Mouse (Mus musculus) CD4-positive helper T cell, adult 2 months (primary cell): ENCODE results near the gene Plxna4.
"Not testable (repeated sequence)": the region's sequence is repeated elsewhere in the genome, so short reads cannot be mapped to it uniquely, and the experiment has no call there.

Experiments
- DNase-seq: peaks from one replicate; pipeline ENCODE4 v3.0.0-alpha.2; 2012; ENCODE audit warnings: low read depth, missing footprints, low spot score

Plxna4 gene

DNA sequence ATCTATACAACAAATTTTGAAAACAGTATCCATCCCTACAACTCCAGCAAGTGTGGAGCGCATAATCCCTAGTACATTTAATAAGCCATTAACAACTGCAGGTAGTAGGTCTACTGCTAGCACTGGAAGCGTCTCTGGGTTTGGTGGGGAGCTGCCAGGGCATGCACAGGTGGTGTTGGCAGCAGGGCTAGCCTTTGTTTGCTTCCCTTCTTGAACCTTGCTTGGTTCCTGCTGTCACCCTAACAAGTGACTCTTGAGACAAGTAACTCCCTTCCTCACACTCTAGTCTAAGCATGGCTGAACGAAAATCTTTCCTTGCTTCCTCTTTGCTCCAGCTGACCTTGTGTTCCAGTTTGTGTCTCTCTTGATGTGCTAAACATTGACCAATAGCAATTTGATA, 44.0 kb downstream of the Plxna4 start:
- no peak for DNase-seq

DNA sequence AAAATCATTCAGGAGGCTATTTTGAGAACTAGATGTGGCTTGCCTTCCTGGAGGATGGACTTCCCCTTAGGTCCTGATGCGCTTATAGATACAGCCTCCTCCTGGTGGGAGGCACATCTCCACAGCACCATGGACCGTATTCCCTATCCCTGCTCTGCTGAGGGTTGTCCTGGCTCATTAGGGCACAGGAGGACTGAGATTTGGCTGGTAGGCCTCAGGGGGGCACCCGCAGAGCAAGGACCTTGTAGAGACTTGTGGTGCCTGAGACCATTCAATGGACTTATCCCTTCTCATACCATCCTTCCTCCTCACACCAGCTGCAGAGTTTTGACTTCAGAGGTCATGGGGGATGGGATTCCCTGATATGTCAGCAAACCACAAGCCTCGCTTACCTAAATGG, 47.8 kb downstream of the Plxna4 start:
- no peak for DNase-seq

DNA sequence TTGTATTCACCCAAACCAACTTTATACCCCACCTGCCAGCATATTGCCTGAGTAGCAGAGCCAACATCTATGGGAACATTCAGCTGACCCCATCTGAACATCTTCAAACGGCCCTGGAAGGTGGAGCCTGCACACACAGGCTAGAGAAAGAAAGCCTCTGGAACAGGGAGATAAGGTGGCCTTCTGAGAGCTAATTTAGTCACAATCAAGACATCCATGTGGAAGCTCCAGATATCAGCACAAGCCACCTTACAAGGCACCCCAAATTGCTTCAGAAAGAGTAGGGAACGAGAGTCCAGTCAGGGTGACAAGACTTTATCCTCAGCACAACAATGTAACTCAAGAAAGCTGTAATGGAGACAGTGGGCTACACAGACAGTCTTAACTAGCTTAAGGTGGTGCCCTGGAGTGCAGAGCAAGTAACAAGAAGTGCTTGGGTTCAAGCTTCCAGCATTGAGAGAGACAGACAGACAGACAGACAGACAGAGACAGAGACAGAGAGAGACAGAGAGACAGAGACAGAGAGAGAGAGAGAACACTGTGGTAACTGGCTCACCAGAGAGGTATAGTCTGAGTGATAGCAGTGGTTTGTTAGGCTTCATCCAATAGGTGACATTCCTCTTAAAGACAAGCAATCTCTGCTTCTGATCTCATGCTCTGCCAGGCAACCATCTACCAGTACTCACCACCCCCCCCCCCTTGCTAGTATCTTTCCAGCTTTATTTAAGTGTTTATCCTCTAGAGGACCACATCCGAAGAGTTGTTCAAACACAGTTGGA, 53.8 kb downstream of the Plxna4 start:
- DNase-seq: no peak

DNA sequence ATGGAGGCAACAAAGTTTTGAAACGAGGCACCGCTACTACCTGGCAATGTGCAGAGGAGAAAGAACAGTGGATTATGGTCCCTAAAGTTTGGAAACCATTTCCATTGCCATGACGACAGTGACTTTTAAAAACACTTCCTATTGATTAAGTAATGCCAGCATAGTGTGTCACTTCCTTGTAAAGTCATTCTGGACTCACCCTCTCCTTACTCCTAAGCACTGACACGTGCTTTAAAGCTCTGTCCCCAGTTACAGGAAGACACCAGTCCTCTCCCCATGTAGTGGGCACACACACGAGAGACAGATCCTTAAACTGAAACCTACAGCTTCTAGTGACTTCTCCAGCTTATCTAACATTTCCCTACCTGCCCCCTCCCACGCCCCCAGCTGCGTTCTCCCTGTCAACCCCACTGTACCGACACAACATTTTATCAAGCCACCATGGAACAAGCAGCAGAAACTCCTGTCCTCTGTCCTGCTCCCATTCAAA, 59.9 kb downstream of the Plxna4 start:
- no peak for DNase-seq

DNA sequence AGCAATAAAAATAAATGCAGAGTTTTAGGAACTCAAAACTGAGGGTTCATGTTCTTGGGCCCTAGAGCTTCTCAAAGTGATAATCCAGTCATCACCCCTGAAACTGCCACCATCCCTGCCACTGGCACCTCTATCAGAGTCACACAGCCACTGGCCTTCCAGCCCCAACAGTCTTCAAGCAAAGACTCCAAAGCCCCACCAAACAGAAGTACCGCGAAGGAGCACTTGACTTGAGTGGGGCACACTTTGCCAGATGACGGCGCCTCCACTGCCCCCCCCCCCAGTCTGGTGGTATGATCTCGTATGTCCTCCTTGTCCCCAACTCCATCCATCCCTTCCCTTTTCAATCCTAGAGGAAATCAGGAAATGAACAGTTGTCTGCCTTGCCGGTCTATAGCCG, 60.5 kb downstream of the Plxna4 start:
- no peak for DNase-seq

DNA sequence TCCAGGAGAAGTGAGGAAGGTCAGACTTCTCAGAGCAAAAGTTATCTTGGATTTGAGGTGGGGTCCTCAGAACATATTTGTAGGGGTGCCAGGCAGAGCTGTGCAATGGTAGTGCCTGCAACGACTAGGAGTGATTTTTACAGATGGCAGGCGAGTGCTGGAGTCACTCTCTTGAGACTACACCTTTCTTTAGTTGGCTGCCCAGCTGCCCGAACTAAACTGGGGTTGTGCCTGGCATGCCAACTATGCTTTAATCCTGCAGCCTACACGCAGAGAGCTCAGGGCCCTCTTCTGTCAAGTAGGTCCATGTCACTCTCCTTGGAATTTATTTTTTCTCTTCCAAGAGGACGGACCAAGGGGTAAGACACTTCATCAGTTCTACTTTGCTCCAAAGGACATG, 61.2 kb downstream of the Plxna4 start:
- DNase-seq: no peak

DNA sequence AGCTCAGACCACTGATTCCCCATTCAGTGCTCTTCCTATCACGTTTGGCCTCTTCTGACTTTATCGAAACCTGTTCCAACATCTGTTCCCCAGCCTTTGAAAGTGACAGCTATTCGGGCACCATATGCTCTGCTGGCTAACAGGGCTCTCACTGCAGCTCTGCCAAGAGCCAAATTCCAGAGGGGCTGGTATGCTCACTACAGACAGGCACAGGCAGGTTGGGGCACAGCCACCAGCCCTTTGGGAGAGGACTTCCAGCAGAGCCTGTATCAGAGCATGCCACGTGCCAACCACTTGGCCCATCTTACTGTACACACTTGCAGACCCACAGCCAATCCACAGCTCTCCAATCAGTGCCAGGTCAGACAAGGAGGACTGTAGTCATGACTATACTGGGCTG, 67.9 kb downstream of the Plxna4 start:
- DNase-seq: no peak

DNA sequence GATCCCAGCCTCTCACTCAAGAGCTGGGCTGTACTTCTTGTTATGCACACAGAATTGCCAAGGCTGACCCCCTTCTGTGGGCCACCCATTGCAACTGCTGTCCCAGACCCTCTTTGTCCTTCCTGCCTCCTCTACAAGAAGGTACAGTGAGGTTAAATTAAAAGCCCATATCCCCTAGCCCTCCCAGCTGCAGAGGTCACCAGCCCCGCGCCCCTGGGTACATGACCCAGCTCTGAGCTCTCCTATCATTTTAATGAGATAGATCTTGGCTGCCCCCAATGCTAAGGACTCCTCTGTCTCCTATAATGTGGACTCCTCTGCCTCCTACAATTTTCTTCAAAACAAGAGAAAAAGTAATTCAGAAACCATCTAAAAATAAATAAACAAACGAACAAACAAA, 69.4 kb downstream of the Plxna4 start:
- DNase-seq: no peak

DNA sequence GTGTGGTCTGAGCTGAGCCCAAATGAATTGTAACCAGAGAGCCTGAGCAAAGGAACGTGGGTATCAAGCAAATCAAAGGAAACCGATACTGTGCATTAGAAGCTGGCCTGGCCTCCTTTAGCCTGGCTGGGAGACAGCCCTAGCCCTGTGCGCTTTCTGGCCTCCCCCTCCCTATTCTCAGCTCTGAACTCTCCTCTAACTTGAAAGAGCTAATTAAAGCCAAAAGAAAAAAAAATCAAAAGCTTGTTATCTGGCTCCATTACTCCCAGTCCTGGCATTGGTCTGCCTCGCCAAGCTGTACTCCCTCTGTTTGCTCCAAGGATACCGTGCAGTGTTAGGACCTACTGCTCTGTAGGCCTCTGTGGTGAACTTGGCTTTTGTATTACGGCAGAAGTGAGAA, 73.9 kb downstream of the Plxna4 start:
- no peak for DNase-seq

DNA sequence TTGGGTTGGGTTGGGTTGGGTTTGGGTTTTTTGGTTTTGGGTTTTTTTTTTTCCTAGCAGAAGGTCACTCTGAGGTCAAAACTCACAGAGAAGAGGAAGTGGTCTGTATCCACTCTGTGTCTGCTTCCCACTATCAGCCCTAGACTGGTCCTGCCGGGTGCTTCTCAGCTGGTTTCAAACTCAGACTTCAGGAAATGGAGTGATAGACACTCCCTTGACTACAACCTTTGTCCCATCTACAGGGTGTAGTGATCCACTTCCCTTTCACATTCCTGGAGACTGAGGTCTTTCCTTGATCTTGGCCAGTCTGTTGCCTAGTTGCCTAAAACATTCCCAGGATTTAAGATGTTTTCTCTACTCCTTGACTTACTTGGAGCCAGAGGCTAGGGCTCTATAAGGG, 76.0 kb downstream of the Plxna4 start:
- DNase-seq: no peak

DNA sequence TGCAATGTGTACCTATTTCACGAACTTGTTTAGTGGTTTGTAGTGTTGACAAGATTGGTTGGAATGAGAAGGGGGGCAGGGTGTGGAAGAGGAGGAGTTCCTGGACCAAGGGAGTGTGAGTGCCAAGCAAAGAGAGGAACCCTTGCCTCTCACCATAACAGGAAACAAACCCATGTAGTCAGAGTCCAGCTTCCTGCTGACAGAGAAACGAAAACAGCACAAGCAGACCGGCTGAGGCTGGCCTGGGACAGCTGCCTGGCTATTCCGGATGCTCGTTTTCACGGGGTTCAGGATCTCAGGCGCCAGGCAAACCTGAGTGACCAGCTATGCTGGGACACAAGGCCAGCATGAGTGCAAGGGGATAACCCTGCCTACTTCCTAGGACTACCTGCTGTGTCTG, 77.1 kb downstream of the Plxna4 start:
- no peak for DNase-seq

DNA sequence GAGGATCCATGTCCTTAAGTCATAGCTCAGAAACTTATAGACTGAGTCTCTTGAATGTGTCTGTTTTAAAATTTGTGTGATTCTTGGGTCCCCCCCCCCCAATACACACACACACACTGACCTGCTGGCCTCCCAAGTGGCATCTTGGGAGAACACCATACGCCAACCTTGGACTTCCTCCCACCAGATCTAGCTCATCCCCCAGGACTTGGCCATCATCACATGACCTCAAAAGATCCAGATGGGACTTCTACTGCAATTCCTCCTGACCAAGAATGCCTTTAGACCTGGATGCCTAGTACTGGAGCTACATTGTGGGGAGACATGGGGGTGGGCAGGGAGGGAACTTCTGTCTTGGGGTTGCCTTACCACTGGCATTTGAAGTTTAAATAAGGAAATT, 77.5 kb downstream of the Plxna4 start:
- no peak for DNase-seq

DNA sequence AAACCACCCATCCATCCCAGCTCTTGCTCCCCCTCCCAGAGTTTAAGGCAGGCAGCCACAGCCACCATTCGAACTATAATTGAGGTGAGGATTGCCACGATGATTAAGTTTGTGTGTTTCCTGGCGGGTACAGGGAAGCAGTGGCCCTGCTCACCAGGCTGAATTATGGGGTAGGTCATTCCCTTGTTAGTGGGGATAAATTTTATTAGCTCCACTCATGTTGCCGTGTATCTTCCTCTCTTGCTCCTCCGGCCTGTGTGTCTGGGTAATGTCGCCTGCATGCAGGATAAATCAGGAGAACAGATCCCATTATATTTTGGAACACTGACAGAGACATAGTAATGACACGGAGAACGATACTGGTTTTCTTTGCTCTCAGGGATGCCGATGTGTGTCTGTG, 78.9 kb downstream of the Plxna4 start:
- DNase-seq: no peak

DNA sequence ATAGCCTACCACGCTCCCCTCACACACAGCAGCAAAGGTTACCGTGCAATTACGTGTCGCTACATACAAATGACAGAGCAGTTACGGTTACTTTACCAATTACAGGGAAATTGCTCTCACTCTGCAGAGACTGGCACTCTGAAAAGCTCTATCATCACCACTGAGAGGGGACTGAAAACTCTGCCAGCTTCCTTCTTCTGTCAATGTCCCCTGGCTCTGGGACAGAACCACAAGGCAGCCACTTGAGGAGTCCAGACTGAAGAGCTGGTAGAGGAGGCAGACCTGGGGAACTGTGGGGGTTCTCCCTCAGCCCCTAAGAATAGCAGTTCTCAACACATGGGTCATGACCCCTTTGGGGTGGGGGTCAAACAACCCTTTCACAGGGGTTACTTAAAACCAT, 83.0 kb downstream of the Plxna4 start:
- DNase-seq: no peak

DNA sequence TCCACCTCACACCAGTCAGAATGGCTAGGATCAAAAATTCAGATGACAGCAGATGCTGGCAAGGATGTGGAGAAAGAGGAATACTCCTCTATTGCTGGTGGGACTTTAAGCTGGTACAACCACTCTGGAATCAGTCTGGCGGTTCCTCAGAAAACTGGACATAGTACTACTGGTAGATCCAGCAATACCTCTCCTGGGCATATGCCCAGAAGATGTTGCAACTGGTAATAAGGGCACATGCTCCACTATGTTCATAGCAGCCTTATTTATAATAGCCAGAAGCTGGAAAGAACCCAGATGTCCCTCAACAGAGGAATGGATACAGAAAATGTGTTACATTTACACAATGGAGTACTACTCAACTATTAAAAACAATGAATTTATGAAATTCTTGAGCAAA, 86.8 kb downstream of the Plxna4 start:
- not testable (repeated sequence) for DNase-seq

DNA sequence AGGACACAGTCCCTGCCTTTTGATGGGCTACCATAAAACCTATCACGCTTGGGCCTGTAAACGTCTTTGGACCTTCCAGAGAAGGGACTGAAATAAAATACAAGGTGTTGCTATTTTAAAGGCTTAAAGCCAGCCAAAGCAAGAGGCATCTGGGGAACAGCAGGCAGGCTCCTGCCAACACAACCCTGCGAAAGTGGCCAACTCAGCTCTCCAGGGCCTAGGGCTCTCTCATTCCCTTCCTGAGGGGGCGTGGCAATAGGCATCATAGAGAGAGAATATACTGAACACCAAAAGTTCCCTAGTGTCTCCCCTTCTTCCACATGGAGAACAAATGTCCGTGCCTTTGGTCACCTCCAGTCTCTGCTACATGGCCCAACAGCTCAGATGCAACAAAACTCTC, 89.9 kb downstream of the Plxna4 start:
- no peak for DNase-seq

DNA sequence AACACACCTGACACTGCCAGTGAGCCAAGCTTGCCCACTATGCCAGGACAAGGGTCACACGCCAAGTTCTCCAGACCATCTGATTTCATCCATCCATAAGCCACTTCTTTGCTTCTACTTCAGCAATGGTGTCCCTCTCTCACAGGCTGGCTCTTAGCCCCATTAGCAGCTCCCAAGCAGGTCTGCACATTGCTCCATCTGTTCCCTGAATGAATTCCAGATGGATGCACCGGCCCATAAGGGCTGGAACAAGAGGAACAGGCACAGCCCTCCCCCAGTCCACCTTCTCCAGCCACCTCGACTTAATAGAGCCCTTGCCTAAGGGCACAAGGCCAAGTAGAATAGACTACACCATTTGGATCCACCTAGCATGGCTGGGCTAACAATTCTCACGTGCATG, 91.9 kb downstream of the Plxna4 start:
- no peak for DNase-seq

DNA sequence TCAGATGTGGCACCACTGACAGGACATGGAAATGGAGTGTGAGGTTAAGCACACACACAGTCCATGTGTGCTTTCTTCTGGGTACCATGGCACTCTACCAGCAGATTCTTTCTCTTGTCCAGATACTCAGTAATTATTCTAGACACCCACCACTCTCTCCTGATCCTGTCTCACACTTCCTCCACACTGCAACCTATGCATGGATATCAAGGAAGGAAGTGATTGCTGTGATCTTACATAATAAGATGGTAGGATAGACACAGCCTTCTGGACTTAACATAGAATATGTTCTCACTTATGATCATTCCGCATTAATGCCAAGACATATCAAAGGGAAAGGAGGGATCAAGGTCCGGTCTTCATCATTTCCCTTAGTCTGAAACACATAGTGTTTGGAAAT, 92.5 kb downstream of the Plxna4 start:
- no peak for DNase-seq

DNA sequence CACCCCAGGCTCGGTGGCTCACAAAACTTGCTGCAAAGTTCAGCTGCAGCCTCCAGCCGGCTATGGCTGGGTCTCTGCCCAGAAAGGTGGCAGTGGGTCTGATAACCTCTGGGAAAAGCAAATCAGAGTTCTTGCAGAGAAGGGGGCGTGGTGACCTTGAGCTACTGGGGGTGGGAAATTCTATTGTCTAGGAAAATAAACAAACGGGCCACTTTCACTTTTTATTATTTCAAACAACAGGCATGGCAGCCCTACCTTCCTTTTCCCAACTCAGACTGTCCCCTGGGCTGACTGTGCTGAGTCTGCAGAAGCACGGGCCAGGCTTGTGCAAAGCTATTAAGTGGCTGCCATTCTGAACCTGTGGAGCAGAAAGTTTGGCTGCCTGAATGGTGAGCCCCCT, 94.4 kb downstream of the Plxna4 start:
- no peak for DNase-seq

DNA sequence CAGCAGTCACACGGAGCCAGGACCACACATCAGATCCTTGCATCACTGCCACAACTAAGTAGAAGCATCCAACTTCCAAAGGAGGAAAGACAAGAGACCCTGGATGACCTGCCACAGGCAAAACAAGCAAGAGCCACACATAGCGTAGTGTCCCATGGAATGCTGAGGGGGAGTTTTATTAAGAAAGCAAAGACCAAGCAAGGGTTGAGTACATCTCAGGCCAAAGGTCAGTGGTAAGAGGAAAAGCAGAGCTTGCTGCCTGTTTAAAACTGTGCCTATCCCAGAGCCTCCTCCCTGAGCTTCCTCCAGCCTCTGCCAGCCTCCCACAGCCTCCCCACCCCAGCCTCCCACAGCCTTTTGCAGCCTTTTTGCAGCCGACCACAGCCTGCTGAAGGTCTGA, 100.9 kb downstream of the Plxna4 start:
- no peak for DNase-seq

DNA sequence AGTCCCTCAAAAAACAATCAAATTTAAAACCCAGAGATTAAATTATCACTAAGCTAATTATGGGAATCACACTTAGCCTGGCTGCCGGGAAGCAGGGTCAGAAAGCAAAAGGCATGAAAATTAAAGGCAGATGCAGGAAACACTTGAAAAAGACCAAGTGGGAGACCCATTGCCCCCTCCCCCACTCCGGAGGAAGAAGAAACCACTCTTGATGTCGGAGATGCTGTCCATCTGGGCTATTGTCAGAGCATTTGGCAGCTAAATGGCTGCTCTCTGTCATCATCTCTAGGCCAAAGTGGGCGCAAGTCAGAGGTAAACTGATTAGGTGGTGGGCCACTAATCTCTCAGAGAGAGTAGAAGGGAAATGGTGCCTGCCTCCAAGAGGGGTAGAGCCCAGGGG, 105.5 kb downstream of the Plxna4 start:
- no peak for DNase-seq

DNA sequence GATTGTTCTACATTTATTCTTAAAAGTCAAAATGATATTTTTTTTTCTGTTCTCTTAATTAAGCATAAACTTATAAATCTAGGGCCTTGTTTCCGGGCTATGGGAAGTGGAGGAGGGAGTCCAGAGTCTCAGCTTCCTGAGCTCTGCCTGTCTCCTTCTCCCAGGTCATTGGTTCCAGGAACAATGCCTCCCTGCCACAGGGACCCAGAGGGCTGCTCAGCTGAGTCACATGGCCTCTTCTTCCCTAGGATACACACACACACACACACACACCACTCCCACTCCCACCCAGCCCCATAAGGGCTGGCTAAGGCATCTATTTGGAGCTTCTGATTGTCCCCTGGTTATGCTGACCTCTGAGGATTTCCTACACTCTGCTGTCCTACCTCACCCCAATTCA, 107.3 kb downstream of the Plxna4 start:
- no peak for DNase-seq

DNA sequence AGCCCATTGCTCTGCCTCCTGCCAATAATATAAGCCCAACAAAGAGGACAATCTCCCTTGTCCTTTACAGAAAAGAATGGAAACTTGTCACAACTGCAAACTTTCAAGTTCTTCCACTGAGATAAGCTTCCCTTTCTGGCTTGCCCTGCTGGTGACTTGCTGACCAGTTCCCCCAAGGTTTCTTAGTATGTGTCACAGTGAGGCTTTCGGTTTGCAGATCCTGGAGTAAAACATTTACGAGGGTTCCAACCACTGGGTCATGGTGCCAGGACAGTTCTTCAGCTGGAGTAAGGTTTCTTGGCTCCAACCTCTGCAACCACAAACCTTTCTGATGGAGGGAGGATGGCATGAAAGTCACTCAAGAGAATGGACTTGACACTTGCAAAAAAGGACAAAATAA, 108.2 kb downstream of the Plxna4 start:
- no peak for DNase-seq

DNA sequence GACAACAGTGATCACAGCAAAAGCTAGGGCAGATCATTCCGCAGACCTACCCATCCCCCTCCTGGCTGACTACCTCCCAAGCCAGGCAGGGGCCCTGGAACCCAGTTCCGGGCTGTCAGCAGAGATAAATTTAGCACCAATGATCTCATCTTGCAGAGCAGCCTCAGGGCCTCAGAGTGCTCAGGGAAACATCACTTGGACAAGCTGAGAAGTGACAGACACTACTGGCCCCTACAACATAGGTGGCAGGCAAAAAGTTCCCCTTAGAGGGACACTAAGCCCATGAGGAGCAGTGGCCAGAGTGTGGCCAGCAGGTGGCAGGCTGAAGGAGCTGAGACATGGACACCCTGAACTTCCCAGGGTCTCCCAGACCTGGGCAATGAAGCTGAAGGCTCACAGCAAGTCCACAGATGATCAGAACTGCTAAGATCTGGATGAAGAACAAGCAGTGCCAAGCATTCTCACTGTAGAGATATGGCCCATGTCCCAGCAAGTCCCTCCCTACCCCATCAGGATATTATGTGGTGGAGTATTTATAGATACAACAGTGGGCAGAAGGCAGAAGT, 108.7 kb downstream of the Plxna4 start:
- no peak for DNase-seq
